Mouse (Mus musculus) E14TG2a.4 (cell line): ENCODE data around the gene Ociad2.

Source experiments
- H3K27me3 ChIP-seq: 2 replicates; pipeline ENCODE4 v1.6.1; 2014; ENCODE audit warnings: low read length, control low read depth; ENCODE audit not compliant: insufficient read depth
- H3K36me3 ChIP-seq: 2 replicates; pipeline ENCODE4 v1.6.1; 2014; ENCODE audit warnings: low read length, control low read depth; ENCODE audit not compliant: insufficient read depth
- H3K4me1 ChIP-seq: replicated peaks from 2 replicates; pipeline ENCODE4 v1.6.1; 2014; ENCODE audit warnings: low read depth, low read length, control low read depth
- H3K4me3 ChIP-seq: replicated peaks from 2 replicates; pipeline ENCODE4 v1.5.1; 2014; ENCODE audit warnings: mild to moderate bottlenecking, low read length
- H3K9me3 ChIP-seq: 2 replicates; pipeline ENCODE4 v1.6.1; 2014; ENCODE audit warnings: low read length, control low read depth
- CTCF ChIP-seq: conservative IDR thresholded peaks from 2 replicates; pipeline ENCODE4 v1.5.1; 2014; ENCODE audit warnings: low read length
- NANOG ChIP-seq: IDR thresholded peaks from 2 replicates; pipeline ENCODE4 v1.6.1; 2014; ENCODE audit warnings: borderline replicate concordance, low read length, mixed read lengths
- POU5F1 ChIP-seq: IDR thresholded peaks from 2 replicates; pipeline ENCODE4 v1.6.1; 2014; ENCODE audit warnings: low read length, borderline replicate concordance

Ociad2 gene

GRCm38 (mm10) chr5:73345254-73345653 is 4.4 kb upstream of the Ociad2 start:
- TF ChIP-seq NANOG: no peak
- Histone ChIP-seq H3K4me1 (peaks cover 15% of the 10 kb centered on the region), H3K36me3 (no peaks in the 10 kb centered on the region), H3K27me3 (peaks cover 28% of the 10 kb centered on the region), H3K4me3 (no peak overlapping the region), H3K9me3 (peaks cover 3% of the 10 kb centered on the region; the same call in 1 of the 2 replicates)

- peaks cover 19% of the 10 kb centered on the region for H3K4me1 ChIP-seq
- H3K27me3 ChIP-seq: peaks cover 36% of the 10 kb centered on the region
Observed at GRCm38 (mm10) chr5:73344310-73344709, 3.5 kb upstream of the Ociad2 start.

GRCm38 (mm10) chr5:73342701-73343355 is 2.0 kb upstream of the Ociad2 start:
- H3K27me3 ChIP-seq: peaks cover 40% of the 10 kb centered on the region
- no peak overlapping the region for H3K4me3 ChIP-seq
- TF ChIP-seq POU5F1 (no peak), CTCF (no peak), NANOG (no peak)
- peaks cover 21% of the 10 kb centered on the region for H3K4me1 ChIP-seq
- no peaks in the 10 kb centered on the region for H3K36me3 ChIP-seq
- no peaks in the 10 kb centered on the region for H3K9me3 ChIP-seq

More at GRCm38 (mm10) chr5:73344310-73344709, 3.5 kb upstream of the Ociad2 start:
- Histone ChIP-seq H3K36me3 (no peaks in the 10 kb centered on the region), H3K4me3 (no peak overlapping the region), H3K9me3 (no peaks in the 10 kb centered on the region)
- TF ChIP-seq CTCF: no peak
- TF ChIP-seq NANOG: no peak
- no peak for TF ChIP-seq POU5F1

GRCm38 (mm10) chr5:73339779-73340722 is 777 bp downstream of the Ociad2 start:
- no peak for TF ChIP-seq NANOG
- TF ChIP-seq POU5F1: no peak
- no peak for TF ChIP-seq CTCF
- H3K4me3 ChIP-seq: no peak overlapping the region
- H3K9me3 ChIP-seq: no peaks in the 10 kb centered on the region
- peaks cover 21% of the 10 kb centered on the region for H3K4me1 ChIP-seq
- peaks cover 41% of the 10 kb centered on the region for H3K27me3 ChIP-seq
- no peaks in the 10 kb centered on the region for H3K36me3 ChIP-seq

GRCm38 (mm10) chr5:73338832-73339163 is 2.0 kb downstream of the Ociad2 start:
- Histone ChIP-seq H3K36me3 (no peaks in the 10 kb centered on the region), H3K27me3 (peaks cover 41% of the 10 kb centered on the region), H3K9me3 (no peaks in the 10 kb centered on the region), H3K4me1 (peaks cover 21% of the 10 kb centered on the region), H3K4me3 (peak overlapping the region; percentile 79)
- TF ChIP-seq NANOG (no peak), POU5F1 (no peak), CTCF (no peak)

GRCm38 (mm10) chr5:73337961-73338831 is 2.6 kb downstream of the Ociad2 start:
- Histone ChIP-seq H3K4me3 (peak overlapping the region; percentile 79), H3K4me1 (peaks cover 21% of the 10 kb centered on the region), H3K36me3 (no peaks in the 10 kb centered on the region), H3K27me3 (peaks cover 41% of the 10 kb centered on the region), H3K9me3 (no peaks in the 10 kb centered on the region)
- TF ChIP-seq CTCF: no peak
- no peak for TF ChIP-seq POU5F1
- TF ChIP-seq NANOG: no peak

- Histone ChIP-seq H3K27me3 (peaks cover 31% of the 10 kb centered on the region), H3K4me3 (no peak overlapping the region), H3K9me3 (no peaks in the 10 kb centered on the region), H3K36me3 (no peaks in the 10 kb centered on the region), H3K4me1 (peaks cover 21% of the 10 kb centered on the region)
- TF ChIP-seq POU5F1: no peak
- TF ChIP-seq CTCF: no peak
Observed at GRCm38 (mm10) chr5:73336448-73336847, 4.4 kb downstream of the Ociad2 start.

GRCm38 (mm10) chr5:73331002-73331401 is 9.8 kb downstream of the Ociad2 start:
- TF ChIP-seq NANOG (no peak), POU5F1 (no peak), CTCF (no peak)
- no peaks in the 10 kb centered on the region for H3K36me3 ChIP-seq
- no peaks in the 10 kb centered on the region for H3K27me3 ChIP-seq
- H3K9me3 ChIP-seq: no peaks in the 10 kb centered on the region
- no peak overlapping the region for H3K4me3 ChIP-seq
- H3K4me1 ChIP-seq: no peaks in the 10 kb centered on the region
